Mouse (Mus musculus): ENCODE measurements at regions not wholly inside any gene's neighbourhood (a gene's known extent, or its start where the extent isn't known, plus 50 kb on each side); places are given as distances from the start of the nearest gene placed in this dataset.
"Not testable (repeated sequence)": the region's sequence is repeated elsewhere in the genome, so short reads cannot be mapped to it uniquely, and the experiment has no call there.

DNA sequence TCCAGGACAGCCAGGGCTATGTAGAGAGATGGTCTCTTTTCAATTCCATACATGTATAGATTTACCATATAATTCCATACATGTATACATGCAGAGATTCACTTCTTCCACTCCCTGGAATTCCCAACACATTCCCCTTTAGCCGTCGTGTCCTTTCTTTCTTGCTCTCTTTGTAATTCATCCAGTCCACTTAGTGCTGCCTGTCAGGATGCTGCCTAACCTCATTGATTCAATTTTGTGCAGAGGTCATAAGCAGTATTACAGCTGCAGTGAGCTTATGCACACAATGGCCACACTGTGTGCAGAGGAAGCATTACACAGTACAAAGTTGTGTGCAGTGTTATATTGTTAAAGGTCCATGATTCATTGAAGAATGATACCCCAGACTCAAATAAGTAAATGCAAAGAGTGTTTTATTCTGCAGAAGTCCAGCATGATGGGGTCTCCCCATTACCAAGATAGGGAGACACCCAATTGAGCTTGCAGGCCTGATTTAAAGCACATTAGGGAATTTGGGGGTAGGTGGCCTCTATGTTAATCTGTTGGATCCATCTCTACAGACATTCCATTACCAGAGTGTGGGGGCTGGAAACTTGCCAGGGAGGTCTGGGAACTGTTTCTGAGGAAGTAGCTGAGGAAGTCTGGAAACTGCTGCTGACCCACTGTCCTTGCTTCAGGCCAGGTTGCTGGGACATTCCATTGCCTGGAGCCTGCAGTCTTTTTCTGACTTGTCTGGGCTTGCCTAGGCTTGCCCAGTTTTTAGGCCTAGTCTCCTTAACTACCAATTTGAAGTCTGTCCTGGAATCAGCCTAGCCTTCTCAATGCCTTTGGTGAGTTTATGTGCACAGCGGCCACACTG is 72.8 kb downstream of the Fam161a start:
- no peak for ATAC-seq (ENCODE audit: low read depth)
- H3K27me3 ChIP-seq: no peaks in the 10 kb centered on the region
- no peak overlapping the region for H3K4me2 ChIP-seq
- H3K4me1 ChIP-seq (replicated peaks): 0 out of 2 replicates have a peak, but pooled peaks cover 5% of the 10 kb centered on the region
- H3K27ac ChIP-seq (replicated peaks): no peak overlapping the region
- H3K4me3 ChIP-seq: no peak overlapping the region
- no peaks in the 10 kb centered on the region for H3K9me3 ChIP-seq
- WGBS: 51% methylated on average over 3 of the region's 3 CpGs
- no peaks in the 10 kb centered on the region for H3K36me3 ChIP-seq
- H3K9ac ChIP-seq: no peak overlapping the region

DNA sequence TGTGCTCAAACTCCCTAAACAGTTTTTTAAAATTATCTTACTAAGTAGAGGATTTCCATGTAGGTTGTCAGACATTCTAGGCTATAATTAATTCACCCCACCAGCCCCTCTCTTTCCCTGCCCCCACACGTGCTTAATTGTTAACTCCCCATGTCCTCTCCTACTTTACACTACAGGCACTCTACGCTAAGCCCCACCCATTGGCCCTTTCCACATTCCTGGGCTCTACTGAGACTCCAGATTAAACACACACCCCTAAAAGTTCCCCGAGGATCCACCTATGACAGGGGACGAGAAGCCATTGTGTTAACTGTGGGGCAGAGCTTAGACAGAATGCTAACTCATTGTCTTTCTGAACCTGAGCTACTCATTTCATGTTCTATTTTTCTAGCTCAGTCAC is 74.3 kb downstream of the Fam161a start:
- no peak overlapping the region for H3K4me3 ChIP-seq
- H3K36me3 ChIP-seq: no peaks in the 10 kb centered on the region
- WGBS: 60% methylated on average over 4 of the region's 4 CpGs
- H3K9ac ChIP-seq: no peak overlapping the region
- H3K27ac ChIP-seq (replicated peaks): no peak overlapping the region
- no peak overlapping the region for H3K4me2 ChIP-seq
- no peaks in the 10 kb centered on the region for H3K27me3 ChIP-seq
- 0 out of 2 replicates have a peak, but pooled peaks cover 5% of the 10 kb centered on the region for H3K4me1 ChIP-seq (replicated peaks)
- ATAC-seq (ENCODE audit: low read depth): no peak
- no peaks in the 10 kb centered on the region for H3K9me3 ChIP-seq

DNA sequence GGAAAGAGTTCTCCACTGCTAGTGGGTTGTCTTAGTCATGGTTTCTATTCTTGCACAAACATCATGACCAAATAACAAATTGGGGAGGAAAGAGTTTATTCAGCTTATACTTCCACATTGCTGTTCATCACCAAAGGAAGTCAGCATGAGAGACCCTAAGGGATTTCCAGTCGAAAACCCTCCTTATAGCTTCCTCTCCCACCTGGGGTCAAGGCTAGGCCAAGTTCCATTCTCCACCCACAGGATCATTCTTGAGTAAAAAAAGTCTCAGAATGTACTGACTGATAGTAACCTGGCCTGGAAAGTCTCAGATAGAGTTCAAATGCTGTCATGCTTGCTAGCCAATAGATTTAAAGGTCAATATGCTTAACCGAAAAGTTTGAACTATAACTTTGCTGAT is 76.5 kb downstream of the Fam161a start:
- not testable (repeated sequence) for ATAC-seq (ENCODE audit: low read depth); H3K9me3 ChIP-seq; H3K27me3 ChIP-seq; H3K4me1 ChIP-seq (replicated peaks); H3K9ac ChIP-seq; H3K4me2 ChIP-seq; H3K4me3 ChIP-seq; H3K27ac ChIP-seq (replicated peaks); H3K36me3 ChIP-seq
- WGBS: 81% methylated on average over 2 of the region's 2 CpGs

DNA sequence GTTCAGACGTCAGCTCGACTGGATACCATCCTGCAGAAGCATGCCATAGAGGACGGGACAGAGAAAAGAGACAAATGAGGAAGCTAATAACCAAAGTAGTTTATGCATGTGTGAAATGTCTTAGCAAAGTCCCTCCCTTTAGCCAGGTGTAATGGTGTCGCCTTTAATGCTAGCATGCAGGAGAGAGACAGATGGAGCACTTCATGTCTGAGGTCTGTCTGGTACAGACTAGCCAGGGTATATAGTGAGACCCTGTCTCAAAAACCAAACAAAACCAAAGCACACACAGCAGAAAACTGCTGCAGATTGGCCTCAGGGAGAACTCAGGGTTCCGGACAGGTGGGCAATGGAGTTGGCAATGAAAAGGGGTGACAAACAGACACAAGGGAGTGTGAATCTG is 88.0 kb downstream of the Fam161a start:
- no peak overlapping the region for H3K9ac ChIP-seq

DNA sequence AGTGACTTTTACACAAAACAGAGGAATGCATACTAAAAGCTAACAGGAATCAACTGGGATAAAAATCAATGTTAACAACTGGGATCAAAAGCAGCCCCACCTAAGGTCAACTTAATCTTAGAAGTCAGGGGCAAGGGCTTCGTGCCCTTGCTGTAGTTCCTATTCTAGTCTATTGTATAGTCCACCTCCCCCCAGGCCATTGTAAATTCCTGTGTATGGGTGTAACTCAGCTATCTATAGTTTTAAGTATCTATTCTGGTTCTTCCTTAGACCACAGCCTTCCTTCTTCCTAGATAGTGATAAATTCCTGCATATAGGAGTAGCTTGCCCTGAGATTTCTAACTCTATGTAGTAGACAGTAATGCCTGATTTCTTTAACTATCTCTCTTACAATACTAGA is 88.4 kb downstream of the Fam161a start:
- 38% methylated on average over 1 of the region's 1 CpGs for WGBS

More for the DNA sequence above, 88.0 kb downstream of the Fam161a start:
- Histone ChIP-seq H3K27ac (replicated peaks) (no peak overlapping the region), H3K9me3 (no peaks in the 10 kb centered on the region; the same call in 1 of the 2 replicates), H3K36me3 (no peaks in the 10 kb centered on the region), H3K27me3 (no peaks in the 10 kb centered on the region), H3K4me1 (replicated peaks) (no peaks in the 10 kb centered on the region), H3K4me2 (no peak overlapping the region), H3K4me3 (no peak overlapping the region)
- no peak for ATAC-seq (ENCODE audit: low read depth)
- 72% methylated on average over 5 of the region's 5 CpGs for WGBS

GRCm38 (mm10) chr11:23096451-23097222 is 89.3 kb downstream of the Fam161a start:
- Histone ChIP-seq H3K4me3 (no peak overlapping the region), H3K4me1 (replicated peaks) (no peaks in the 10 kb centered on the region), H3K9me3 (no peaks in the 10 kb centered on the region; the same call in 1 of the 2 replicates), H3K27me3 (no peaks in the 10 kb centered on the region), H3K27ac (replicated peaks) (no peak overlapping the region), H3K4me2 (no peak overlapping the region), H3K9ac (no peak overlapping the region), H3K36me3 (no peaks in the 10 kb centered on the region)
- WGBS: 58% methylated on average over 2 of the region's 2 CpGs
- no peak for ATAC-seq (ENCODE audit: low read depth)

More for the DNA sequence above, 88.4 kb downstream of the Fam161a start:
- H3K36me3 ChIP-seq; ATAC-seq (ENCODE audit: low read depth); H3K4me2 ChIP-seq; H3K4me1 ChIP-seq (replicated peaks); H3K27ac ChIP-seq (replicated peaks); H3K27me3 ChIP-seq; H3K4me3 ChIP-seq; H3K9me3 ChIP-seq; H3K9ac ChIP-seq: not testable (repeated sequence)

DNA sequence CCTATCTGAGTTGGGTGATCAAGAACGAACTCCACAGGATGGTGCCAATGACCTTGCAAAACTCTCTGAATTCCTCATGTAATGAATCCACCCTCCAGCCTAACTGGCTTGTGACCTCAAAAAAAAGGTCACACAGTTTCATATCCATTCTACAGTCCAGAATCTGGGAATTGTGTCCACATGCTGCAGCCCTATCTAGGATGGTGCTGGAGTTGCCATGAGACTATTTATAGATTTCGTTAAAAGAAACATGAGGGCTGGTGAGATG is 89.8 kb downstream of the Fam161a start:
- no peaks in the 10 kb centered on the region for H3K4me1 ChIP-seq (replicated peaks)
- no peaks in the 10 kb centered on the region for H3K27me3 ChIP-seq
- 78% methylated on average over 2 of the region's 2 CpGs for whole genome bisulfite sequencing
- no peak overlapping the region for H3K9ac ChIP-seq
- H3K9me3 ChIP-seq: no peaks in the 10 kb centered on the region; the same call in 1 of the 2 replicates
- no peak overlapping the region for H3K4me3 ChIP-seq
- ATAC-seq (ENCODE audit: low read depth): no peak
- no peak overlapping the region for H3K27ac ChIP-seq (replicated peaks)
- no peaks in the 10 kb centered on the region for H3K36me3 ChIP-seq
- no peak overlapping the region for H3K4me2 ChIP-seq

- no peaks in the 10 kb centered on the region for H3K4me1 ChIP-seq (replicated peaks)
- H3K27ac ChIP-seq (replicated peaks): no peak overlapping the region
- no peak for ATAC-seq (ENCODE audit: low read depth)
- no peaks in the 10 kb centered on the region for H3K36me3 ChIP-seq
- peaks cover 5% of the 10 kb centered on the region for H3K9me3 ChIP-seq
- no peak overlapping the region for H3K4me2 ChIP-seq
- no peak overlapping the region for H3K9ac ChIP-seq
- H3K4me3 ChIP-seq: no peak overlapping the region
- H3K27me3 ChIP-seq: no peaks in the 10 kb centered on the region
- WGBS: 83% methylated on average over 9 of the region's 9 CpGs
Observed at GRCm38 (mm10) chr11:23114636-23115035, 107.3 kb downstream of the Fam161a start.

DNA sequence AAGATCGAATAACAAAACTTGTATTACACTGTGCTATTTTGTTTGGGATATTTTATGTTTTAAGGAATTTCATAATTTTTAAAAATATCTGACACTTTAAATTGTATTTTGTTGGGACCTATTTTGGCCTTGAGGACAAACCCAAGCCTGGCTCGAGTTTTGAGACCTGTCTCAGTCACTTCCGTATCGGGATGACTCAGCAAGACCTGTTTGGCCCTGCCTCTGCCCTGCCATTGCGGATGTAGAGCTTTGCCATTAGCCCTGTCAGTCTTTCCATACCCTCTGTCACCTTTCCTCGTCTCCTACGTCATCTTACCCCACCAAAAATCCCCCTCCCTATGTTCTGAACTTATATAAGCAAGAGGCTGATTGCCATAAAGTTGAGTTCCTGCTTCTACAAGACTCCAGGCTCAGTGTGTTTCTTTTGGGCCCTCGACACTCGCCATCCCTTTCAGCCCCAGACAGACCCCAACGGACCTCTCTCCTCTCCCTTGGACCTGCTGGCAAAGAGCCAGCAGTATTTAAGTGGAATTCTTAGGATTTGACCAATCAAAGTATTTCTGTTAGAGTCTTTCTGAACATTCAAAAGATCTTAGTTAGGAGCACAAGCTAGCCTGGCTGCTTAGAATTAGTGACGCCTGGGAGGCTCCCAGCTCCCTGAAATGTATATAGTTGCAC is 113.3 kb downstream of the Fam161a start:
- Histone ChIP-seq H3K9ac (no peak overlapping the region), H3K9me3 (no peaks in the 10 kb centered on the region), H3K27ac (replicated peaks) (no peak overlapping the region), H3K4me2 (no peak overlapping the region), H3K36me3 (no peaks in the 10 kb centered on the region), H3K27me3 (no peaks in the 10 kb centered on the region), H3K4me3 (no peak overlapping the region), H3K4me1 (replicated peaks) (0 out of 2 replicates have a peak, but pooled peaks cover 6% of the 10 kb centered on the region)
- 88% methylated on average over 11 of the region's 11 CpGs for WGBS
- ATAC-seq (ENCODE audit: low read depth): no peak

DNA sequence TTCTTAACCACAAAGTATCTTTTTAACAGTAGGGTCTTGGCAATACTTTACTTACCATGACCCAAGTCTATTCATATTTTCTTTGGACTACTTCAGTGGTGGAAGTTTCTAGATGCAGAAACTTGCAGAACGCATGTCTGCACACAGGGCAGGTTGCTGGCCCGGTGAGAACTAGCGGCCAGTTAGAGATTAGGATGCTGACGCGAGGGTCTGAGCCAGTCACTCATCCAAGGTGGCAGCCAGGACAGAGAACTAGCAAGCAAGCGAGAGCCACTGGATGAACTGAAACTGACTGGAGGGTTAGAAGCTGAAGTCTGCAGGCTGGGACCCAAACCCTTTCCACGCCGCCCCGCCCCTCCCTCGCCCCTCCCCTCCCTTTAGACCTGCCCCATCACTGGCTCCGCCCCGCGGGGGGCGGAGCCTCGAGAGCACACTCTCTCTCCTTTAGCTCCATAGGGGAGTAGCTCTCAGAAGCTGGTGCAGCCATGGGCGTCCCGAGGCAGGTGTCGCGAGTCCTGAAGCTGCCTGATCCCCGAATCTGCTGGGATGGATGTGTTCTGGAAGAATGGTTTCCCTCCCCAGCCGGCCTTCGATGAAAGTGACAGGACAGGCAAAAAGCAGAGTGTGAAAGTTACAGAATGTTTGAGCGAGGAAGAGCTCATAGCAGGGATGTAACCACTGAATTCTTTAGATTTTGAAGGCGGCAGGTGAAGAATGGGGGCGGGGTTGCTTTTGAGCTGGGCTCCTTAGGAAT is 117.0 kb downstream of the Fam161a start:
- ATAC-seq (ENCODE audit: low read depth): peak; percentile 99
- no peaks in the 10 kb centered on the region for H3K36me3 ChIP-seq
- no peaks in the 10 kb centered on the region for H3K27me3 ChIP-seq
- H3K9ac ChIP-seq: peak overlapping the region; percentile 58
- no peaks in the 10 kb centered on the region for H3K9me3 ChIP-seq
- H3K4me1 ChIP-seq (replicated peaks): 0 out of 2 replicates have a peak, but pooled peaks cover 6% of the 10 kb centered on the region
- H3K4me3 ChIP-seq: peak overlapping the region; percentile 38
- WGBS: 3% methylated on average over 24 of the region's 25 CpGs
- H3K4me2 ChIP-seq: peak overlapping the region; percentile 68
- H3K27ac ChIP-seq (replicated peaks): no peak overlapping the region

GRCm38 (mm10) chr11:23131122-23131521 is 123.8 kb downstream of the Fam161a start:
- no peaks in the 10 kb centered on the region for H3K4me1 ChIP-seq (replicated peaks)
- no peak overlapping the region for H3K4me2 ChIP-seq
- H3K36me3 ChIP-seq: no peaks in the 10 kb centered on the region
- ATAC-seq (ENCODE audit: low read depth): no peak
- no peak overlapping the region for H3K27ac ChIP-seq (replicated peaks)
- H3K4me3 ChIP-seq: no peak overlapping the region
- no peaks in the 10 kb centered on the region for H3K9me3 ChIP-seq
- H3K27me3 ChIP-seq: no peaks in the 10 kb centered on the region
- WGBS: 47% methylated on average over 1 of the region's 1 CpGs
- H3K9ac ChIP-seq: no peak overlapping the region
